In genomic region chr10:122985252-122985514, GRCm38 (mm10) we compare ENCODE assay signal across 8 mouse cellular contexts.
A peak's percentile ranks its signal among the peaks of the same experiment; 100 is the strongest.
DNase-seq lines count a peak whose midpoint lies in the region; ATAC-seq and TF ChIP-seq lines count a peak whose summit lies in the region.

No protein-coding gene starts in this region.

- ATAC-seq in forebrain, embryonic 15.5 days (replicated peaks) = 0 out of 2 replicates have a peak, but pooled peaks have one; percentile 1
- peak; percentile 7 for ATAC-seq in megakaryocyte progenitor cell, adult 5-6 weeks (replicated peaks; ENCODE audit: poor library complexity)

- peak overlapping the region; percentile 100 for H3K27ac ChIP-seq in bone marrow, adult 2 months (ENCODE audit: control insufficient read depth, insufficient read depth, low read depth, low read length, poor library complexity)
- peak overlapping the region; percentile 99 for H3K27ac ChIP-seq in forebrain, embryonic 15.5 days (replicated peaks)

- no peaks in the 10 kb centered on the region for H3K9me3 ChIP-seq in forebrain, embryonic 15.5 days

- H3K4me1 ChIP-seq in bone marrow, adult 2 months (ENCODE audit: control insufficient read depth, insufficient read depth, low read length) = peaks cover 3% of the 10 kb centered on the region; the same call in 1 of the 2 replicates
- H3K4me1 ChIP-seq in forebrain, embryonic 15.5 days = peaks cover 40% of the 10 kb centered on the region

- peak overlapping the region; percentile 64 for H3K4me2 ChIP-seq in forebrain, embryonic 15.5 days (replicated peaks)

- no peak for TF ChIP-seq CTCF in bone marrow, adult 2 months (IDR thresholded peaks at IDR 0.05; ENCODE audit: control insufficient read depth, insufficient read depth, low read length)

- TF ChIP-seq POLR2A in bone marrow, adult 2 months (IDR thresholded peaks at IDR 0.05; ENCODE audit: borderline replicate concordance, control insufficient read depth, low read depth, low read length) = no peak

- peaks cover 4% of the 10 kb centered on the region for H3K36me3 ChIP-seq in forebrain, embryonic 15.5 days

- under 1% methylated on average over 37 of the region's 37 CpGs for WGBS in bone marrow, adult 2 months
- under 1% methylated on average over 35 of the region's 37 CpGs for WGBS in forebrain, embryonic 15.5 days

- H3K4me3 ChIP-seq in bone marrow, adult 2 months (replicated peaks; ENCODE audit: control insufficient read depth, low read depth, low read length) = peak overlapping the region; percentile 99
- H3K4me3 ChIP-seq in forebrain, embryonic 15.5 days = peak overlapping the region; percentile 75

- H3K27me3 ChIP-seq in forebrain, embryonic 15.5 days = no peaks in the 10 kb centered on the region

- peak; percentile 40 to 59 for DNase-seq in spleen, postnatal 14 days (ENCODE audit: low spot score in 2 of 2)
- no peak for DNase-seq in spleen, adult 12 weeks (ENCODE audit: low spot score)
- DNase-seq in kidney, postnatal 4 days = peak; percentile 66 to 80
- no peak for DNase-seq in cerebellum, adult 9-11 months
- DNase-seq in thymus, postnatal 14 days = no peak

- H3K9ac ChIP-seq in forebrain, embryonic 15.5 days (replicated peaks) = peak overlapping the region; percentile 91

Comparison
In these comparisons a context has a peak if more than half of its experiments do, and no peak if none do; other contexts are left out.
1. DNase-seq: peak in spleen, postnatal 14 days (2 of 2) and kidney, postnatal 4 days (2 of 2); none in spleen, adult 12 weeks (single experiment), cerebellum, adult 9-11 months (single experiment) and thymus, postnatal 14 days (single experiment).